Mouse (Mus musculus): ENCODE data around the gene Zp3. TPM values are rescaled to one million over a fixed set of nuclear protein-coding genes. Genes with fewer than 3 reads are reported as not detected.

The Zp3 gene
- not detected in 2 replicates for polyA plus RNA-seq (2016; fragmentation: Nextera tagmentation; extraction: Ambion mirVana)

DNA sequence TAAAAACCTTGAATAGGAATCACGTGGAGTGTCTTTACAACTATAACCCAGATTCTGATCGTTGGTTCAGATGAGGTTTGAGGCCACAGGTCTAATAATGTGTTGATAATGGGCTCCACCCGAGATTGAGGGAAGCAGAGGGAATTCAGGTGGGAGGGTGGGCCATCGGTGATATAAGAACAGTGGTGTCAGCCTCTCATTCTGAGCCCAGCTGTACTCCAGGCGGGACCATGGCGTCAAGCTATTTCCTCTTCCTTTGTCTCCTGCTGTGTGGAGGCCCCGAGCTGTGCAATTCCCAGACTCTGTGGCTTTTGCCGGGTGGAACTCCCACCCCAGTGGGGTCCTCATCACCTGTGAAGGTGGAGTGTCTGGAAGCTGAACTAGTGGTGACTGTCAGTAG is at the start of gene Zp3:
Zp3 (plus strand) TSS at position 196 of the 400 bp plus-strand sequence.
- Histone ChIP-seq H3K27me3 (no peaks in the 10 kb centered on the region; the same call in 1 of the 2 replicates), H3K27ac (replicated peaks) (no peak within 1 kb of the TSS), H3K9ac (replicated peaks) (no peak within 1 kb of the TSS), H3K4me3 (no peak within 1 kb of the TSS), H3K9me3 (no peaks in the 10 kb centered on the region), H3K4me1 (no peaks in the 10 kb centered on the region), H3K36me3 (no peaks in the 10 kb centered on the region), H3K4me2 (replicated peaks) (no peak within 1 kb of the TSS)
- no peak for ATAC-seq (ENCODE audit: low FRiP score, low read depth)
- WGBS, result 77% methylated on average over 8 of the region's 8 CpGs

DNA sequence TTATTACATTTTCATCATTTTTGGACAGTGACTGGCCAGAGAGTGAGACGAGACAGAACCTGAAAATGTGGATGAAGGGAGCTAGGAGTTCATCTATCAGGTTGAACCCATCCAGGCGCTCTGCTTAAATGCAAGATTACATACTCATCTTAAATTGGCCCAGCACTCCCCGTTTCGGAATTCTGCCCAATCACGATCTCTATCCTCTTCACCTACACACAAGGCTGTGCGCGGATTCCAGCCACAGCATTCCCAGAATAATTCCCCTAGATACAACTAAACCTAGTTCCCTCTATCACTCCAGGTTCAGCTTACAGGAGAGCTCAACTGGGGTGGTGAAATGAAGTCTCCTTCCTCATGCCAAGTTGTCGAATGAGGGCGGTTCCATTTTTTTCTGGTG is 48.4 kb upstream of the Zp3 start:
- H3K4me2 ChIP-seq (replicated peaks), result peak overlapping the region; percentile 64
- 0 out of 2 replicates have a peak overlapping the region, but pooled peaks have one; percentile 0 for H3K4me3 ChIP-seq
- H3K9ac ChIP-seq (replicated peaks), result no peak overlapping the region
- H3K4me1 ChIP-seq, result peaks cover 26% of the 10 kb centered on the region
- peaks cover 50% of the 10 kb centered on the region for H3K36me3 ChIP-seq
- H3K9me3 ChIP-seq, result no peaks in the 10 kb centered on the region
- ATAC-seq (ENCODE audit: low FRiP score, low read depth), result no peak
- H3K27ac ChIP-seq (replicated peaks), result no peak overlapping the region
- WGBS, result 92% methylated on average over 9 of the region's 9 CpGs
- H3K27me3 ChIP-seq, result no peaks in the 10 kb centered on the region

DNA sequence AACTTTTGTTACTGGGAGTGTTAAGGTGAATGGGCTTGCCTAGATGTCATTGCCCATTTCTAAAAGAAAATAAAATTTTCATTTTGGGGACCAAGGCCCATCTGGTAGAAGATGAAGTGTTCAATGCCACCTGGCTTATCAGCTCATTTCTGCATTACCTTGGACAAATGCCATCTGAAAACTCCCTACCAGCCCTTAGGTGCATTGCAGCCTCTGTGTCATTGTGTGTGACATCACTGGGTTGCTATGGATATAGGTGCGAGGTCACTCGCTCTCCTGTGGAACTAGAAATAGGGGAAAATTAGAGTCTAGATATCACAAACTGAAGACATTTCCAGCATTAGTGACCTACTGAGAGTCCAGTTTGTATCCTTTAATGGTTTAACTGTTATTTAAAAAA is 47.5 kb upstream of the Zp3 start:
- Histone ChIP-seq H3K9me3 (no peaks in the 10 kb centered on the region), H3K4me1 (peaks cover 26% of the 10 kb centered on the region), H3K36me3 (peaks cover 44% of the 10 kb centered on the region), H3K27me3 (no peaks in the 10 kb centered on the region), H3K4me2 (replicated peaks) (peak overlapping the region; percentile 64), H3K4me3 (peak overlapping the region; percentile 30), H3K27ac (replicated peaks) (no peak overlapping the region), H3K9ac (replicated peaks) (0 out of 2 replicates have a peak overlapping the region, but pooled peaks have one; percentile 34)
- no peak for ATAC-seq (ENCODE audit: low FRiP score, low read depth)
- 83% methylated on average over 2 of the region's 2 CpGs for WGBS

DNA sequence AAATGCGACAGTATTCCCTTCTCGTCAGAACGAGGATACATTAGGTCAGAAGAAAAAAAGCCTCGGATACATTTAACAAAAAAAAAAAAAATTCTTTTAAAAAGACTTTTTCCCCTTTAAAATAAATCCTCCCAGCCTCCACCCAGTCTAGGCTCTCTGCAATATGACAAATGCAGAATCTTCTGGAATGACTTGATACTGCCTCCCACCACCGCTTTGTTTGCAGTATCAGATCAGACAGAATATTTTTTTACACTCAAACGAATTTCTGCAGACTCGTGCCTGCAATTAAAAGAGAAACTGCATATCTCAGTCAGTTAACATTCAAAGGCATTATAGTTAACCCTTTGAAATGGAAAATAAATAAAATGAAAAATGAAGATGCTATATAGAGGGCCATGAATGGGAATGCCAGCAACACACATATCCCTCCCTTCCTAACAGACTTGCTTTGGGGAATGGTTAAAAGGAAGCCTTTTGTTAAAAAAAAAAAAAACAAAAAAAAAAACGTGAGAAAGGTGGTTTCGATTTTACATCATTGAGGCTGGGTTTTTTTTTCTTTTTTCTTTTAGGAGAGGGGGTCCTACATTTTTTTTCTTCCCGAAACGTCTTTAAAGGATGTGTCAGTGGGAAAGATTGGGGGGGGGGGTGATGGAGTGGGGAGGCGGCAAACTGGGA is 46.5 kb upstream of the Zp3 start:
- no peaks in the 10 kb centered on the region for H3K27me3 ChIP-seq
- H3K4me3 ChIP-seq, result peak overlapping the region; percentile 89
- H3K9me3 ChIP-seq, result no peaks in the 10 kb centered on the region
- peak overlapping the region; percentile 97 for H3K27ac ChIP-seq (replicated peaks)
- ATAC-seq (ENCODE audit: low FRiP score, low read depth), result no peak
- peak overlapping the region; percentile 64 for H3K4me2 ChIP-seq (replicated peaks)
- H3K9ac ChIP-seq (replicated peaks), result peak overlapping the region; percentile 85
- WGBS, result 16% methylated on average over 12 of the region's 12 CpGs
- peaks cover 35% of the 10 kb centered on the region for H3K36me3 ChIP-seq
- H3K4me1 ChIP-seq, result peaks cover 26% of the 10 kb centered on the region

DNA sequence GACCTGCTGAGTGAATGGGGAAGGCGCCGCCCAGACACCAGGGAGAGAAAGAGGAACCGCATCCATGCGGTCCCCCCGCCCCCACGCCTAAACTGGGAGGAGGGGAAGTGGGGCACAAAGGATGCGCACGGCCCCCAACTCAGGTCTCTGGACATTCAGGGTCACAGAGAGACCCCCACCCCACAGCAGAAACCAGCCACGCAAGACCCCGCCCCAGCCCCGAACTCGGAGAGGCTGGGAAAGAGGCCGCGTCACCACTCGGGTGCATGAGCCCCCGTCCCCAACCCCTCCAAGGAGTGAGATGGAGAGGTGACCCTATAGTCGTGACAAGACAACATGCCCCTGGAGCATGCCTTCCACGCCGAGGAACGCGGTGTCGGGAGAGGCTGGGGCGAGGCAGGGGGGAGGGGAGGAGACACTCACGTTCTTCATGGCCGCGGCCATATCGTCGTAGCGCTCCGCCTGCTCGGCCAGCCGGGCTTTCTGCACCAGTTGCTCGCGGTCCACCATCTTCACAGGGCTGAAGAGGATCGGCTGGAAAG is 45.9 kb upstream of the Zp3 start:
- Histone ChIP-seq H3K4me1 (peaks cover 26% of the 10 kb centered on the region), H3K9ac (replicated peaks) (peak overlapping the region; percentile 85), H3K4me2 (replicated peaks) (peak overlapping the region; percentile 64), H3K9me3 (no peaks in the 10 kb centered on the region), H3K27ac (replicated peaks) (peak overlapping the region; percentile 97), H3K36me3 (peaks cover 33% of the 10 kb centered on the region), H3K27me3 (no peaks in the 10 kb centered on the region), H3K4me3 (peak overlapping the region; percentile 89)
- under 1% methylated on average over 35 of the region's 35 CpGs for WGBS
- peak; percentile 71 for ATAC-seq (ENCODE audit: low FRiP score, low read depth)

DNA sequence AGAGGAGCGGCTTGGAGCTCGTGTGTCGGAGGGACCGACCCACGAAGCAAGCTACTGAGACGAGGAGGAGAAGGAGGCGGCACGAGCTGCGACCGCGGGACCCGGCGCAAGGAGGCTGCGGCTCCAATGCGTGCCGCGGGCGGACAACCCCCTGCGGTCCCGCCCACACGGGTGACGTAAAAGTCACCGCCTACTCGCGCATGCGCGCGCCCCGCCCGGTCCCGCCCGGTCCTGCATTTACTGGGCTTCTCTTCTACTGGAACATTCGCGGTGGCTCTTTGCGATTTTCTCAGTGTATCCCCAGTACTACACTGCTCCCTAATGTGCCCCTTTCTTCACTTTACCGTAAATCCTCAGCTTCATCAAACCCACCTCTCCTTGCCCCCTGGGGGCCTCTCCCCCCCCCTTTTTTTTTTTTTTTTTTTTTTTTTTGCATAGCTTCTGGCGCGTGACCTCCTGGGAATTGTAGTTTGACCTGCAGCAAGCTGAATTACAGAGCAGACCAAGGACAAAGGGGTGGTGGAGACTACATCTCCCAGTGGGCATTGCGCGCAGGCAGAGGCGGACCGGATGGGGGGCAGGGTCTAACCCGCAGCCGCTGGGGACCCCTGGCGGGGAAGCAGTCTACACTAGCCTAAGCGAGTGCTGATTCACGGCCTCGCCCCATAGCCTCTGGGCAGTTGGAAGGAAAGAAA is 45.3 kb upstream of the Zp3 start, which contains the start of gene Ywhag:
Ywhag (minus strand) TSS at position 136 of the 695 bp plus-strand sequence.
- WGBS, result under 1% methylated on average over 48 of the region's 48 CpGs

DNA sequence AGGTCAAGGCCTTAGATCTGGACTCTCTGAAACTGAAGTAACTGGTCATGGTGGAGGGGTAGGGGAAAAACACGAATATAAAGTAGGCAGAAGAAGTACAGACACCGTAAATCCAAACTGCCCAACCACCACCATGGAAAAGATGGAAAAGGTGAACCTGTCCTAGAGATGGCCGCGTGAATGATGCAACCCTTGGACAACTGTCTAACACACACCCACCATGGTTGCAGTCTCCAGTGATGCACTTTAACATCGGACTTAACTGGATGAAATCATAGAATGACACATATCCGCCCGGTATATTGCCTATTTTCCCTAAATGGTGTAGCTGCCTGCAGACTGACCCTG is 44.7 kb upstream of the Zp3 start:
- peak overlapping the region; percentile 97 for H3K27ac ChIP-seq (replicated peaks)
- ATAC-seq (ENCODE audit: low FRiP score, low read depth), result no peak
- 57% methylated on average over 7 of the region's 7 CpGs for WGBS

More for the DNA sequence above, 45.3 kb upstream of the Zp3 start, which contains the start of gene Ywhag:
- Histone ChIP-seq H3K36me3 (peaks cover 26% of the 10 kb centered on the region), H3K9ac (replicated peaks) (peak within 1 kb of the TSS; percentile 85), H3K27me3 (no peaks in the 10 kb centered on the region), H3K9me3 (no peaks in the 10 kb centered on the region), H3K27ac (replicated peaks) (peak within 1 kb of the TSS; percentile 97), H3K4me1 (peaks cover 23% of the 10 kb centered on the region), H3K4me2 (replicated peaks) (peak within 1 kb of the TSS; percentile 64), H3K4me3 (peak within 1 kb of the TSS; percentile 89)
- peak; percentile 97 for ATAC-seq (ENCODE audit: low FRiP score, low read depth)

DNA sequence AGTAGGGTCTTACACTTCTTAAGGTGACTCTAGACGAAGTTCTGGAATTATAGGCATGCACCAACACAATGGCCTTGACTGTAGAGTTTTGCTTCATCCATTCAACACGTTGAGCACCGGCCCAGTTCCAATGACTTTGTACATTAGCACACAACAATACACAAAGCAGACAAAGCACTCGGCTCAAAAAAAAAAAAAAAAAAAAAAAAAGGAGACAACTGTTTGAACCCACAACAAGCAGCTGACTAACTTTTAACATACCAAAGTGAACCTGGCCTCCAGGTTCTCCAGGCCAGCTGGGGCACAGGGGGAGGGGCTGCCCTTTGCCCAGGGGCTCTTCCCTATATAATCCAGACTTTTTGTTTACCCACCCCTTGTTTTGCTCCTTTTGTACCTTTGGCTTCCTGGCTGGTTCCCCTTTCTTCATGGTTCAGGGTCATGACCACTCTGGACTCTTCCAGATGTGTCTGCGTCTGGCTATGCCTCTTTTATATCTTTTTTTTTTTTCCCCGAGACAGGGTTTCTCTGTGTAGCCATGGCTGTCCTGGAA is 44.2 kb upstream of the Zp3 start:
- Histone ChIP-seq H3K27ac (replicated peaks) (peak overlapping the region; percentile 97), H3K27me3 (no peaks in the 10 kb centered on the region), H3K9me3 (no peaks in the 10 kb centered on the region), H3K36me3 (peaks cover 16% of the 10 kb centered on the region), H3K4me2 (replicated peaks) (no peak overlapping the region), H3K4me1 (peaks cover 23% of the 10 kb centered on the region), H3K4me3 (no peak overlapping the region), H3K9ac (replicated peaks) (no peak overlapping the region)
- WGBS, result 79% methylated on average over 6 of the region's 6 CpGs
- no peak for ATAC-seq (ENCODE audit: low FRiP score, low read depth)

More for the DNA sequence above, 44.7 kb upstream of the Zp3 start:
- Histone ChIP-seq H3K36me3 (peaks cover 21% of the 10 kb centered on the region), H3K4me3 (peak overlapping the region; percentile 89; the same call in 1 of the 2 replicates), H3K27me3 (no peaks in the 10 kb centered on the region), H3K9me3 (no peaks in the 10 kb centered on the region), H3K4me1 (peaks cover 23% of the 10 kb centered on the region), H3K4me2 (replicated peaks) (peak overlapping the region; percentile 64), H3K9ac (replicated peaks) (0 out of 2 replicates have a peak overlapping the region, but pooled peaks have one; percentile 12)

DNA sequence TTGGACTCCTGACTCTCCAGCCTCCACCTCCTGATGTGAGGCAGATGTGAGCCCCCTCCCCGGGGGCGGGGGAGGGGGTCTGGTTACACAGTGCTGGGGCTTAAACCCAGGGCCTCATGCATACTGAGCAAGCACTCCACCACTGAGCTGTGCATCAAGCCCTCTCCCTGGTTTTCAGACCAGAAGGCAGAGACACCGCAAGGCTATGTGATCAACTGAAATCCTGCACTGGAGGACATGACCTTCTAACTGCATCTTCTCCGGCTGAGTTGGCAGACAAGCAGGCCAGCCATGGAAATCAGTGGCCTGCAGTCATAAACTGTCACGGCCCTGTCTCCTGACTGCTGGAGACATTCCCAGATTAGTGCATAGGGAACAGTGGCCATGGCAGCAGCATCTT is 39.3 kb upstream of the Zp3 start:
- no peak for ATAC-seq (ENCODE audit: low FRiP score, low read depth)
- 69% methylated on average over 5 of the region's 5 CpGs for WGBS
- no peak overlapping the region for H3K4me3 ChIP-seq
- H3K27me3 ChIP-seq, result no peaks in the 10 kb centered on the region
- H3K9me3 ChIP-seq, result no peaks in the 10 kb centered on the region
- H3K4me2 ChIP-seq (replicated peaks), result no peak overlapping the region
- no peaks in the 10 kb centered on the region for H3K4me1 ChIP-seq
- no peak overlapping the region for H3K9ac ChIP-seq (replicated peaks)
- no peaks in the 10 kb centered on the region for H3K36me3 ChIP-seq
- no peak overlapping the region for H3K27ac ChIP-seq (replicated peaks)

DNA sequence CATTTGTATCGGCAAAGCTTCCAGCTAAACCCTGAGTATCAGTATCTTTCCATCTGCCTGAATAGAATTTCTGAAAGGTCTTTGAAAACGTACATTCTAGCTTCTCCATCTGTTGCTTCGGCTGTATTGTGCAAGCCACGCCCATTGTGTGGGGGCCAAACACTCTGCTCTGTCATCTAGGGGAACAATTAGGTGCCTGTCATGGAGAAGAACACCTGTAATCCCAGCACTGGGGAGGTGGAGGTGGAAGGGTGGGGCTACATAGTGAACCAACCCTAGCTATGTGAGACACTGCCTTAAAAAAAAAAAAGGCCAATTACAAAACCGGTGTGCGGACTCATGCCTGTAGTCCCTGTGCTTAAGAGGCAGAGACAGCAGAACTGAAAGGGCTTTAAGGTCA is 37.2 kb upstream of the Zp3 start:
- Histone ChIP-seq H3K27ac (replicated peaks) (no peak overlapping the region), H3K9me3 (no peaks in the 10 kb centered on the region), H3K9ac (replicated peaks) (no peak overlapping the region), H3K27me3 (no peaks in the 10 kb centered on the region), H3K4me2 (replicated peaks) (no peak overlapping the region), H3K4me3 (no peak overlapping the region), H3K4me1 (peaks cover 11% of the 10 kb centered on the region), H3K36me3 (no peaks in the 10 kb centered on the region)
- 83% methylated on average over 6 of the region's 6 CpGs for WGBS
- ATAC-seq (ENCODE audit: low FRiP score, low read depth), result no peak

DNA sequence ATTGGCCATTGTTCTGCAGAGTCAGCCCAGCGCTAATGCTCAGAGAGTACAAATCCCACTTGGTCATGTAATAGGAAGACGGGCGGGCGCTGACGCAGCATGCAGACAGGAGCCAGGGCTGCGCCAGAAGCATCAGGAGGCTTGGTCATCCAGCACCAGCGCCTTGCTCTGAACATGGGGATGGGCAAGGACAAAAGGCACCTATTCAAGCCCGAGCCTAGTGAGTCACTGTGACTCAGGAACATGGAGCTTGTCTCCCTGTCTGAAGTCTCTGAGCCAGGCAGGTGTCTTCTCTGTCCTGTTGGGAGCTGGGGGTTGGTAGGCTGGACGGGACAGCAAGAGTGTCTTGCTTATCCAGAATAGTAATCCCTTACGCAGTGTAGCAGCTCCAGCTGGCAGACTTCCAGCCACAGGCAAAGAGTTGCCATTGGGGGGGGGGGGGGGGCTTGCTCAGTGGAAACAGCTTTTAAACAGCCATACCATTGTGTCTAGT is 33.9 kb upstream of the Zp3 start:
- peak overlapping the region; percentile 27 for H3K27ac ChIP-seq (replicated peaks)
- no peaks in the 10 kb centered on the region for H3K27me3 ChIP-seq
- no peaks in the 10 kb centered on the region for H3K36me3 ChIP-seq
- no peaks in the 10 kb centered on the region for H3K9me3 ChIP-seq
- H3K4me2 ChIP-seq (replicated peaks), result 0 out of 2 replicates have a peak overlapping the region, but pooled peaks have one; percentile 7
- 55% methylated on average over 10 of the region's 10 CpGs for WGBS
- no peak overlapping the region for H3K9ac ChIP-seq (replicated peaks)
- 0 out of 2 replicates have a peak, but pooled peaks have one; percentile 47 for ATAC-seq (ENCODE audit: low FRiP score, low read depth)
- H3K4me3 ChIP-seq, result no peak overlapping the region
- peaks cover 11% of the 10 kb centered on the region for H3K4me1 ChIP-seq
